Mouse (Mus musculus) liver, embryonic 14.5 days (tissue): ENCODE data around the gene Hectd4. TPM values are rescaled to one million over a fixed set of nuclear protein-coding genes. Genes with fewer than 3 reads are reported as not detected.

Source experiments
- ATAC-seq: fragments of 200-750 bp; cut with Nextera tagmentation; 2 replicates; pipeline ENCODE4 v1.8.0; 2017; ENCODE audit warnings: moderate number of reproducible peaks, mild to moderate bottlenecking, moderate library complexity; ENCODE audit not compliant: insufficient read depth
- DNase-seq, 3 experiments: peaks; one replicate each; pipeline ENCODE4 v3.0.0-alpha.2; 2012 to 2013; ENCODE audit warnings: low read depth in 3 of 3, low spot score in 3 of 3
- H3K27ac ChIP-seq: fragments of 300-500 bp; sonication (generic); 2 replicates; pipeline ENCODE4 v1.5.1; 2014; ENCODE audit warnings: moderate library complexity, mild to moderate bottlenecking, control low read depth, inconsistent platforms
- H3K27me3 ChIP-seq: fragments of 300-500 bp; sonication (generic); 2 replicates; pipeline ENCODE4 v1.6.1; 2014; ENCODE audit warnings: mild to moderate bottlenecking, low read length, moderate library complexity; ENCODE audit not compliant: control insufficient read depth, insufficient read depth
- H3K36me3 ChIP-seq: fragments of 300-500 bp; sonication (generic); replicated peaks from 2 replicates; pipeline ENCODE4 v1.6.1; 2014; ENCODE audit warnings: low read depth; ENCODE audit not compliant: control insufficient read depth, insufficient read depth
- H3K4me1 ChIP-seq, 2 experiments: fragments of 200-500 bp in 1 of 2; fragments of 300-500 bp in 1 of 2; sonication (generic) in 1 of 2; replicated peaks; 2 replicates each; pipeline ENCODE4 v1.6.1; 2012 to 2014; ENCODE audit warnings: antibody characterized with exemption in 1 of 2, inconsistent platforms in 1 of 2, low read length in 1 of 2; ENCODE audit not compliant: control insufficient read depth in 2 of 2, insufficient read depth in 2 of 2
- H3K4me2 ChIP-seq: fragments of 300-500 bp; sonication (generic); 2 replicates; pipeline ENCODE4 v1.6.1; 2014; ENCODE audit warnings: low read depth, mild to moderate bottlenecking, control low read depth, moderate library complexity
- H3K4me3 ChIP-seq, 2 experiments: fragments of 200-500 bp in 1 of 2; fragments of 300-500 bp in 1 of 2; sonication (generic) in 1 of 2; 2 replicates each; pipeline ENCODE4 v1.5.1; 2012 to 2014; ENCODE audit warnings: low read depth in 2 of 2, low read length in 2 of 2, mild to moderate bottlenecking in 2 of 2, control low read depth in 1 of 2, inconsistent platforms in 1 of 2, moderate library complexity in 1 of 2; ENCODE audit not compliant: insufficient read depth in 1 of 2
- H3K9ac ChIP-seq: fragments of 300-500 bp; sonication (generic); replicated peaks from 2 replicates; pipeline ENCODE4 v1.6.1; 2014; ENCODE audit warnings: mild to moderate bottlenecking, control low read depth, moderate library complexity
- H3K9me3 ChIP-seq: fragments of 300-500 bp; sonication (generic); 2 replicates; pipeline ENCODE4 v1.6.1; 2016; ENCODE audit warnings: low read length, mixed read lengths; ENCODE audit not compliant: control insufficient read depth
- CTCF ChIP-seq: IDR thresholded peaks from 2 replicates; pipeline ENCODE4 v1.5.1; 2016; ENCODE audit warnings: antibody characterized with exemption, low read depth, control low read depth
- EP300 ChIP-seq: IDR thresholded peaks from 2 replicates; pipeline ENCODE4 v1.6.1; 2016; ENCODE audit warnings: antibody characterized with exemption, low read depth
- WGBS: fragments of 180-500 bp; shearing (Covaris S2); extraction: QIAGEN DNeasy Blood & Tissue Kit; methylation state at CpG from one replicate; pipeline ENCODE4 v1.1.7; 2014; ENCODE audit not compliant: insufficient replicate concordance; 5-methylcytosine and 5-hydroxymethylcytosine counted together
- polyA plus RNA-seq, 2 experiments: library from polyadenylated mRNA; depleted of rRNA in 1 of 2; stranded (reverse) in 1 of 2; unstranded in 1 of 2; fragments of >200 nt; fragmentation: Nextera tagmentation in 1 of 2; extraction: Ambion mirVana in 1 of 2; gene quantifications; 2 replicates each; pipeline versions ENCODE4 v1.2.1 to v1.2.3; 2012 to 2014

Hectd4 gene
- polyA plus RNA-seq, 2 experiments = 11.2 to 15.8 TPM

GRCm38 (mm10) chr5:121339507-121340230 lies 119.7 kb downstream of the Hectd4 start:
- WGBS = 84% methylated on average over 7 of the region's 7 CpGs
- no peak for DNase-seq

GRCm38 (mm10) chr5:121340965-121341473 lies 121.0 kb downstream of the Hectd4 start:
- WGBS = 51% methylated on average over 7 of the region's 7 CpGs
- Histone ChIP-seq H3K9me3 (no peaks in the 10 kb centered on the region), H3K4me1 (no peaks in the 10 kb centered on the region), H3K9ac (no peak overlapping the region), H3K4me3 (no peak overlapping the region), H3K4me2 (no peak overlapping the region), H3K27me3 (no peaks in the 10 kb centered on the region), H3K36me3 (peaks cover 96% of the 10 kb centered on the region), H3K27ac (no peak overlapping the region)
- TF ChIP-seq EP300 = no peak
- TF ChIP-seq CTCF = no peak
- DNase-seq (no peak), ATAC-seq (peak; percentile 11; the same call in 1 of the 2 replicates)

More at GRCm38 (mm10) chr5:121339507-121340230, 119.7 kb downstream of the Hectd4 start:
- no peak overlapping the region for H3K9ac ChIP-seq
- H3K9me3 ChIP-seq = no peaks in the 10 kb centered on the region
- TF ChIP-seq CTCF = no peak
- TF ChIP-seq EP300 = no peak
- ATAC-seq = no peak
- no peak overlapping the region for H3K4me2 ChIP-seq
- no peaks in the 10 kb centered on the region for H3K4me1 ChIP-seq
- H3K27ac ChIP-seq = no peak overlapping the region
- H3K27me3 ChIP-seq = no peaks in the 10 kb centered on the region
- H3K36me3 ChIP-seq = peaks cover 96% of the 10 kb centered on the region
- H3K4me3 ChIP-seq = no peak overlapping the region

GRCm38 (mm10) chr5:121342490-121342889 lies 122.5 kb downstream of the Hectd4 start:
- 89% methylated on average over 11 of the region's 11 CpGs for WGBS
- peaks cover 93% of the 10 kb centered on the region for H3K36me3 ChIP-seq

GRCm38 (mm10) chr5:121343997-121344396 lies 124.0 kb downstream of the Hectd4 start:
- ATAC-seq = no peak
- Histone ChIP-seq H3K36me3 (peaks cover 92% of the 10 kb centered on the region), H3K4me3 (no peak overlapping the region), H3K9me3 (no peaks in the 10 kb centered on the region), H3K4me1 (no peaks in the 10 kb centered on the region), H3K4me2 (no peak overlapping the region), H3K27me3 (no peaks in the 10 kb centered on the region), H3K9ac (no peak overlapping the region), H3K27ac (no peak overlapping the region)
- TF ChIP-seq CTCF = no peak
- no peak for TF ChIP-seq EP300
- WGBS = 81% methylated on average over 8 of the region's 8 CpGs
- DNase-seq = no peak

More at GRCm38 (mm10) chr5:121342490-121342889, 122.5 kb downstream of the Hectd4 start:
- no peak overlapping the region for H3K9ac ChIP-seq
- no peak overlapping the region for H3K27ac ChIP-seq
- no peak overlapping the region for H3K4me3 ChIP-seq
- TF ChIP-seq EP300 (no peak), CTCF (no peak)
- H3K27me3 ChIP-seq = no peaks in the 10 kb centered on the region
- no peak overlapping the region for H3K4me2 ChIP-seq
- ATAC-seq (no peak), DNase-seq (no peak)
- no peaks in the 10 kb centered on the region for H3K4me1 ChIP-seq
- no peaks in the 10 kb centered on the region for H3K9me3 ChIP-seq

- Histone ChIP-seq H3K27me3 (no peaks in the 10 kb centered on the region), H3K9ac (no peak overlapping the region), H3K9me3 (no peaks in the 10 kb centered on the region), H3K4me3 (no peak overlapping the region), H3K36me3 (peaks cover 100% of the 10 kb centered on the region), H3K4me1 (no peaks in the 10 kb centered on the region), H3K27ac (no peak overlapping the region), H3K4me2 (no peak overlapping the region)
- 75% methylated on average over 9 of the region's 9 CpGs for WGBS
- no peak for TF ChIP-seq CTCF
- TF ChIP-seq EP300 = no peak
- DNase-seq (no peak), ATAC-seq (no peak)
These were observed 139.2 kb downstream of the Hectd4 start for GRCm38 (mm10) chr5:121359229-121359628.
